9 mouse cellular contexts compared by ENCODE assay signal in genomic region chr6:129423040-129423733, GRCm38 (mm10). TPM values are rescaled to one million over a fixed set of nuclear protein-coding genes. Genes with fewer than 3 reads are reported as not detected.
DNase-seq lines count a peak whose midpoint lies in the region.
"Had no signal": no experiment of that assay in that cellular context is flagged by ENCODE, and none has a peak within 500 bp of the region (broad histone marks: within the 10 kb centered on the region; RNA-seq: fewer than 3 reads in every experiment).

No protein-coding gene starts in this region.

- H3K36me3 ChIP-seq in heart, embryonic 10.5 days, result no peaks in the 10 kb centered on the region

- H3K4me1 ChIP-seq in heart, embryonic 10.5 days, result peaks cover 8% of the 10 kb centered on the region

- H3K27ac ChIP-seq in heart, embryonic 10.5 days, result peak overlapping the region; percentile 17; the same call in 1 of the 2 replicates

- no peaks in the 10 kb centered on the region for H3K27me3 ChIP-seq in heart, embryonic 10.5 days (ENCODE audit: insufficient read depth, poor library complexity, severe bottlenecking)

- H3K9me3 ChIP-seq in heart, embryonic 10.5 days, result no peaks in the 10 kb centered on the region

- no peak overlapping the region for H3K4me3 ChIP-seq in heart, embryonic 10.5 days

- DNase-seq in kidney, adult 11 months, result peak; percentile 23
- no peak for DNase-seq in kidney, adult 9 months
- peak; percentile 21 for DNase-seq in adrenal gland, postnatal 14 days
- DNase-seq in heart, embryonic 10.5 days (ENCODE audit: low spot score), result no peak
- peak; percentile 70 for DNase-seq in kidney, postnatal 10 days
- no peak for DNase-seq in spleen, postnatal 10 days (ENCODE audit: low spot score in 2 of 2)
- DNase-seq in right cerebral cortex, postnatal 14 days, result no peak
- DNase-seq in urinary bladder, postnatal 10 days (ENCODE audit: low spot score), result no peak

- WGBS in heart, embryonic 10.5 days, result 65% methylated on average over 4 of the region's 4 CpGs

RNA-seq across cellular contexts. Expression of gene Clec9a, which starts 14.5 kb away (rescaled TPM):
- total RNA-seq in adrenal gland, postnatal 14 days (2021), result 0.82 and 1.4 TPM in 2 replicates
- polyA plus RNA-seq in heart, embryonic 10.5 days (2016; fragmentation: Nextera tagmentation; extraction: Ambion mirVana), result 0.14 and 0.17 TPM in 2 replicates
- total RNA-seq: MEL had no signal

RNA-seq across cellular contexts. Expression of gene Clec1b, which starts 26.1 kb away (rescaled TPM):
- total RNA-seq in adrenal gland, postnatal 14 days (2021), result 2.4 and 3.1 TPM in 2 replicates
- polyA plus RNA-seq in heart, embryonic 10.5 days (2016; fragmentation: Nextera tagmentation; extraction: Ambion mirVana), result 4.8 and 12.8 TPM in 2 replicates
- total RNA-seq: MEL had no signal

RNA-seq across cellular contexts. Expression of gene Clec1a, which starts 28.6 kb away (rescaled TPM):
- total RNA-seq in adrenal gland, postnatal 14 days (2021), result 7.9 and 14.0 TPM in 2 replicates
- polyA plus RNA-seq in heart, embryonic 10.5 days (2016; fragmentation: Nextera tagmentation; extraction: Ambion mirVana), result 0.48 and 0.54 TPM in 2 replicates
- total RNA-seq: MEL had no signal

RNA-seq across cellular contexts. Expression of gene Clec12b, which starts 37.5 kb away (rescaled TPM):
- 0.26 TPM in 1 of 2 replicates, not detected in the other for total RNA-seq in adrenal gland, postnatal 14 days (2021)
- polyA plus RNA-seq in heart, embryonic 10.5 days (2016; fragmentation: Nextera tagmentation; extraction: Ambion mirVana), result 0.25 and 0.67 TPM in 2 replicates
- total RNA-seq: MEL had no signal

Comparison
In these comparisons a context has a peak if more than half of its experiments do, and no peak if none do; other contexts are left out.
1. DNase-seq: peak in kidney, adult 11 months (single experiment), adrenal gland, postnatal 14 days (single experiment) and kidney, postnatal 10 days (single experiment); none in kidney, adult 9 months (single experiment), heart, embryonic 10.5 days (single experiment), spleen, postnatal 10 days (0 of 2), right cerebral cortex, postnatal 14 days (single experiment) and urinary bladder, postnatal 10 days (single experiment).